Mouse (Mus musculus) kidney, adult 2 months (tissue): Measurements from ENCODE around the gene Slc38a5.

Source experiments
- CTCF ChIP-seq: fragments of 200-500 bp; conservative IDR thresholded peaks from 2 replicates; pipeline ENCODE4 v1.5.1; 2011; ENCODE audit warnings: low read depth, mild to moderate bottlenecking, control low read depth, low read length, moderate library complexity, mixed read lengths; ENCODE audit not compliant: insufficient read depth, insufficient read length
- POLR2A ChIP-seq: fragments of 200-500 bp; IDR thresholded peaks from one replicate; pipeline ENCODE4 v1.6.1; 2011; ENCODE audit warnings: low read depth, low read length, control low read depth

GRCm38 (mm10) chrX:8272000-8272399 lies 1.1 kb downstream of the Slc38a5 start:
- TF ChIP-seq CTCF (no peak), POLR2A (no peak)
